Mouse (Mus musculus) Patski (cell line): ENCODE measurements around the gene Gle1. TPM values are rescaled to one million over a fixed set of nuclear protein-coding genes. Genes with fewer than 3 reads are reported as not detected.

Source experiments
- ATAC-seq: fragments of 100-300 bp; one replicate; pipeline ENCODE4 v1.8.0; 2021
- CTCF ChIA-PET: fragments of 350-600 bp; sonication (Branson Sonifier 250); formaldehyde crosslinking; loops from one replicate; lab custom pipeline; 2022; ENCODE audit warnings: inconsistent platforms; lab: Charles Lee
- POLR2A ChIA-PET: fragments of 350-600 bp; sonication (Branson Sonifier 250); formaldehyde crosslinking; loops from one replicate; lab custom pipeline; 2022; ENCODE audit warnings: antibody characterized with exemption, inconsistent platforms; lab: Charles Lee
- DNase-seq: peaks from one replicate; pipeline ENCODE4 v3.0.0-alpha.2; 2011; ENCODE audit warnings: low read depth, low spot score
- H3K27me3 ChIP-seq: fragments of 371-371 bp; one replicate; pipeline ENCODE4 v1.5.1; 2021
- CTCF ChIP-seq: fragments of 100-300 bp; IDR thresholded peaks from one replicate; pipeline ENCODE4 v1.5.1; 2021
- in situ Hi-C: fragments of 300-500 bp; cut with MboI; formaldehyde crosslinking; loops from 3 replicates; pipeline ENCODE4 v1.11.1; 2018; ENCODE audit warnings: low pct_unique_long_range_greater_than_20kb, mixed read lengths
- polyA plus RNA-seq: library from polyadenylated mRNA; unstranded; gene quantifications from one replicate; pipeline ENCODE4 v1.2.3, GENCODE M21; 2021

The Gle1 gene
- polyA plus RNA-seq, 1 experiment from 2014 or later: 30.3 TPM

DNA sequence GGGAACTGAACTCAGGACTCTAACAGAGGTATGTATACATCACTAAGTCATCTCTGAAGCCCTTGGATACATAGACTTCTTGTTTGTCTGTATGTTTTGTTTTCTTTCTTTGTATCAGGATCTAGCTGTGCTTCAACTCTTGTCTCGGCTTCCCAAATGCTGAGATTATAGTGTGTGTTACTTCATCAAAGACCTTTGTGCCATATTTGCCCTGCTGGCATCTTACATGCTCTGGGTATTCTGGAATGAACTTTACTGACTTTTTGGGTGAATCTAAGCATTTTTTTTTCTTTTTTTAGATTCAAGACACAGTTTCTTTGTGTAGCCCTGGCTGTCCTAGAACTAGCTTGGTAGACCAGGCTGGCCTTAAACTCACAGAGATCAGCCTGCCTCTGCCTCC lies 45.4 kb downstream of the Gle1 start:
- no peaks in the 10 kb centered on the region for H3K27me3 ChIP-seq

DNA sequence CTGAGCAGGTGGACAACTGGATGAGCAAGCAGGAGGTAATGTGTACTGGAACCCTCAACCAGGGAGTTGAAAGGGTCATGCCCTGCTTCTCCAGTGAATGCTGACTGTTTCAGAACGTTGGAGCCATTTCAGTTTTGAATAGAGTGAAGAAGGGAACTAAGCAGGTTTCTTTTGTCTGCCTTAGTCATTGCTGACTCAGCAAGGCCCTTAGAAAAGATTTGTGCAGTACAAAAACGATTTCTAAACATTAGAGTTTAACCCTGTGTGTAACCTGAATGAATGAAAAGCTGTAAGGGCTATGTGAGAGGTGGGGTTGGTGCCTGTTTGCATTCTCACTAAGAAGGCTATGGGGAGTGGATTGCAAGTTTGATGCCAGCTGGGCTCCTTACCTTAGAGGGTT lies 56.7 kb downstream of the Gle1 start:
- TF ChIP-seq CTCF: no peak
- in situ Hi-C loops: no loop called here
- DNase-seq: no peak
- no peaks in the 10 kb centered on the region for H3K27me3 ChIP-seq
- no peak for ATAC-seq
- POLR2A ChIA-PET: interaction anchor here (1.4 kb wide), 1 partner anchor 10 kb away, joined by 4 read pairs; no protein-coding TSS in a partner anchor
- CTCF ChIA-PET: interaction anchor here (1.4 to 2.5 kb wide), 3 partner anchors 8 to 15 kb away, joined by 3 to 9 read pairs (median 3); no protein-coding TSS in a partner anchor

More for the DNA sequence above, 45.4 kb downstream of the Gle1 start:
- ATAC-seq (no peak), DNase-seq (no peak)
- TF ChIP-seq CTCF: no peak
- POLR2A ChIA-PET: interaction anchor here (0.9 kb wide), 1 partner anchor 9 kb away, joined by 3 read pairs; no protein-coding TSS in a partner anchor
- CTCF ChIA-PET: no interaction called here
- in situ Hi-C loops: no loop called here

DNA sequence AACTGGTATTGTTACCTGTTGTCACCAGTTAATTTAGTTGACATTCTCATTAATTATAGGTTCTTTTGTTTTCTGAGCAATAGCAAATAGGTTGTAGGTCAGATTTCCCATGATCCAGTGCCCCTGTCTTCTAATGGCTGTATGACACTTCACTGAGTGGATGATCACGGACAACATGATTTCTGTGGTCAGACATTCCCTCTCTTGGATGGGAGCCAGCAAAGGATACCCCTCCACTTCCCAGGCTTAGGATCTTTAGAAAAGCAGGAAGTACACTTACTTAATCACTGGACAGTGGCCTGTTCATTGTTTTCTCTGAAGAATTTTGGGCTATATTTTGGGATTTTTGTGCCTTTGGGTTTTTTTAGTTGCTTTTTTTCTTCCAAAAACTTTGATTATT lies 73.9 kb downstream of the Gle1 start:
- ATAC-seq (no peak), DNase-seq (no peak)
- TF ChIP-seq CTCF: no peak
- POLR2A ChIA-PET: no interaction called here
- CTCF ChIA-PET: no interaction called here
- in situ Hi-C loops: no loop called here
- H3K27me3 ChIP-seq: no peaks in the 10 kb centered on the region

Other genes with a start within 250 kb of the Gle1 start
- gene Gm13420, start 183.7 kb upstream of the Gle1 start, polyA plus RNA-seq: 0.49 TPM
- gene Gm13547, start 176.1 kb upstream of the Gle1 start, polyA plus RNA-seq: 0.18 TPM
- gene Coq4, start 147.9 kb upstream of the Gle1 start, polyA plus RNA-seq: 28.7 TPM
- 52.9 TPM for gene Trub2, start 146.9 kb upstream of the Gle1 start, polyA plus RNA-seq
- gene Slc27a4, start 132.8 kb upstream of the Gle1 start, polyA plus RNA-seq: 31.4 TPM
- gene Urm1, start 115.4 kb upstream of the Gle1 start, polyA plus RNA-seq: 50.0 TPM
- 12.0 TPM for gene Cercam, start 66.3 kb upstream of the Gle1 start, polyA plus RNA-seq
- gene Odf2, start 46.2 kb upstream of the Gle1 start, polyA plus RNA-seq: 59.7 TPM
- 597 TPM for gene Sptan1, start 30.1 kb downstream of the Gle1 start, polyA plus RNA-seq
- gene Wdr34, start 113.5 kb downstream of the Gle1 start, polyA plus RNA-seq: 63.5 TPM
- 288 TPM for gene Set, start 122.0 kb downstream of the Gle1 start, polyA plus RNA-seq
- gene Pkn3, start 142.3 kb downstream of the Gle1 start, polyA plus RNA-seq: 8.2 TPM
- 29.6 TPM for gene Zdhhc12, start 158.2 kb downstream of the Gle1 start, polyA plus RNA-seq
- gene Zer1, start 189.2 kb downstream of the Gle1 start, polyA plus RNA-seq: 26.5 TPM
- gene Tbc1d13, start 198.3 kb downstream of the Gle1 start, polyA plus RNA-seq: 37.9 TPM
- gene Endog, start 236.1 kb downstream of the Gle1 start, polyA plus RNA-seq: 19.2 TPM
- gene Spout1, start 243.0 kb downstream of the Gle1 start, polyA plus RNA-seq: 31.6 TPM